Mouse (Mus musculus) embryonic facial prominence, embryonic 14.5 days (tissue): ENCODE data around the gene E2f2. TPM values are rescaled to one million over a fixed set of nuclear protein-coding genes. Genes with fewer than 3 reads are reported as not detected.

Experiments
- ATAC-seq: fragments of 200-750 bp; cut with Nextera tagmentation; 2 replicates; pipeline ENCODE4 v1.8.0; 2017; ENCODE audit warnings: low read depth, moderate number of reproducible peaks, moderate TSS enrichment
- DNase-seq: peaks from one replicate; pipeline ENCODE4 v3.0.0-alpha.2; 2015; ENCODE audit warnings: low spot score
- H3K27ac ChIP-seq: fragments of 300-500 bp; sonication (generic); replicated peaks from 2 replicates; pipeline ENCODE4 v1.5.1; 2014; ENCODE audit warnings: low read depth, mild to moderate bottlenecking, low read length, moderate library complexity
- H3K27me3 ChIP-seq: fragments of 300-500 bp; sonication (generic); replicated peaks from 2 replicates; pipeline ENCODE4 v1.6.1; 2014; ENCODE audit warnings: low read length; ENCODE audit not compliant: control insufficient read depth, insufficient read depth
- H3K36me3 ChIP-seq: fragments of 300-500 bp; sonication (generic); 2 replicates; pipeline ENCODE4 v1.6.1; 2014; ENCODE audit warnings: low read length, mixed read lengths; ENCODE audit not compliant: control insufficient read depth, insufficient read depth
- H3K4me1 ChIP-seq: fragments of 300-500 bp; sonication (generic); 2 replicates; pipeline ENCODE4 v1.6.1; 2014; ENCODE audit warnings: antibody characterized with exemption, low read length; ENCODE audit not compliant: control insufficient read depth, insufficient read depth
- H3K4me2 ChIP-seq: fragments of 300-500 bp; sonication (generic); 2 replicates; pipeline ENCODE4 v1.6.1; 2014; ENCODE audit warnings: low read depth, mild to moderate bottlenecking, low read length, moderate library complexity, mixed read lengths
- H3K4me3 ChIP-seq: fragments of 300-500 bp; sonication (generic); 2 replicates; pipeline ENCODE4 v1.5.1; 2014; ENCODE audit warnings: low read depth, mild to moderate bottlenecking, low read length
- H3K9ac ChIP-seq: fragments of 300-500 bp; sonication (generic); 2 replicates; pipeline ENCODE4 v1.6.1; 2014; ENCODE audit warnings: low read depth, mild to moderate bottlenecking, low read length, moderate library complexity, mixed read lengths
- H3K9me3 ChIP-seq: fragments of 300-500 bp; sonication (generic); 2 replicates; pipeline ENCODE4 v1.6.1; 2016; ENCODE audit warnings: low read length; ENCODE audit not compliant: control insufficient read depth
- WGBS: fragments of 180-500 bp; shearing (Covaris S2); extraction: QIAGEN DNeasy Blood & Tissue Kit; methylation state at CpG from one replicate; pipeline ENCODE4 v1.1.7; 2014; 5-methylcytosine and 5-hydroxymethylcytosine counted together
- polyA plus RNA-seq: library from polyadenylated mRNA; unstranded; fragments of >200 nt; fragmentation: Nextera tagmentation; extraction: Ambion mirVana; gene quantifications from 2 replicates; pipeline ENCODE4 v1.2.1, GENCODE M21; 2014

E2f2 gene
- polyA plus RNA-seq, 1 experiment from 2014 or later, result 10.1 TPM

GRCm38 (mm10) chr4:136148342-136149044 is 23.7 kb upstream of the E2f2 start:
- whole genome bisulfite sequencing, result 5% methylated on average over 28 of the region's 31 CpGs
- H3K27me3 ChIP-seq, result no peaks in the 10 kb centered on the region

GRCm38 (mm10) chr4:136149045-136149379 is 23.2 kb upstream of the E2f2 start:
- Histone ChIP-seq H3K27ac (peak overlapping the region; percentile 97), H3K4me3 (no peak overlapping the region), H3K4me2 (no peak overlapping the region), H3K4me1 (peaks cover 35% of the 10 kb centered on the region), H3K9me3 (no peaks in the 10 kb centered on the region), H3K27me3 (no peaks in the 10 kb centered on the region), H3K9ac (no peak overlapping the region), H3K36me3 (peaks cover 13% of the 10 kb centered on the region; the same call in 1 of the 2 replicates)
- ATAC-seq (no peak), DNase-seq (no peak)
- 78% methylated on average over 2 of the region's 2 CpGs for WGBS

More at GRCm38 (mm10) chr4:136148342-136149044, 23.7 kb upstream of the E2f2 start:
- H3K4me2 ChIP-seq, result peak overlapping the region; percentile 63
- peaks cover 35% of the 10 kb centered on the region for H3K4me1 ChIP-seq
- peaks cover 13% of the 10 kb centered on the region; the same call in 1 of the 2 replicates for H3K36me3 ChIP-seq
- H3K9me3 ChIP-seq, result no peaks in the 10 kb centered on the region
- ATAC-seq, result no peak
- peak; percentile 70 for DNase-seq
- peak overlapping the region; percentile 90 for H3K4me3 ChIP-seq
- H3K9ac ChIP-seq, result peak overlapping the region; percentile 50
- peak overlapping the region; percentile 97 for H3K27ac ChIP-seq

GRCm38 (mm10) chr4:136149734-136150133 is 22.5 kb upstream of the E2f2 start:
- Histone ChIP-seq H3K36me3 (peaks cover 12% of the 10 kb centered on the region; the same call in 1 of the 2 replicates), H3K4me2 (no peak overlapping the region), H3K4me3 (no peak overlapping the region), H3K9me3 (no peaks in the 10 kb centered on the region), H3K9ac (no peak overlapping the region), H3K27me3 (no peaks in the 10 kb centered on the region), H3K4me1 (peaks cover 35% of the 10 kb centered on the region), H3K27ac (peak overlapping the region; percentile 79)
- 45% methylated on average over 3 of the region's 3 CpGs for WGBS
- DNase-seq (peak; percentile 63), ATAC-seq (no peak)

- peaks cover 35% of the 10 kb centered on the region for H3K4me1 ChIP-seq
- WGBS, result 12% methylated on average over 4 of the region's 4 CpGs
- no peak overlapping the region for H3K4me2 ChIP-seq
- no peak overlapping the region for H3K9ac ChIP-seq
- no peak overlapping the region for H3K4me3 ChIP-seq
- ATAC-seq, result no peak; the same call in 1 of the 2 replicates
- H3K27me3 ChIP-seq, result no peaks in the 10 kb centered on the region
- peak overlapping the region; percentile 79 for H3K27ac ChIP-seq
- peaks cover 3% of the 10 kb centered on the region; the same call in 1 of the 2 replicates for H3K36me3 ChIP-seq
- H3K9me3 ChIP-seq, result no peaks in the 10 kb centered on the region
- DNase-seq, result peak; percentile 85
Observed at GRCm38 (mm10) chr4:136150596-136150995, 21.6 kb upstream of the E2f2 start.

- Histone ChIP-seq H3K9ac (no peak overlapping the region), H3K9me3 (no peaks in the 10 kb centered on the region), H3K27ac (no peak overlapping the region), H3K27me3 (no peaks in the 10 kb centered on the region), H3K4me1 (peaks cover 23% of the 10 kb centered on the region), H3K4me3 (no peak overlapping the region), H3K4me2 (no peak overlapping the region), H3K36me3 (no peaks in the 10 kb centered on the region)
- DNase-seq, result no peak
- no peak for ATAC-seq
- WGBS, result 90% methylated on average over 4 of the region's 4 CpGs
Observed at GRCm38 (mm10) chr4:136152821-136153220, 19.4 kb upstream of the E2f2 start.

- ATAC-seq, result no peak
- Histone ChIP-seq H3K9ac (no peak overlapping the region), H3K9me3 (no peaks in the 10 kb centered on the region), H3K36me3 (no peaks in the 10 kb centered on the region), H3K4me2 (no peak overlapping the region), H3K4me3 (no peak overlapping the region), H3K27ac (0 out of 2 replicates have a peak overlapping the region, but pooled peaks have one; percentile 29), H3K27me3 (no peaks in the 10 kb centered on the region), H3K4me1 (peaks cover 14% of the 10 kb centered on the region)
- WGBS, result 45% methylated on average over 9 of the region's 9 CpGs
- DNase-seq, result peak; percentile 66
Observed at GRCm38 (mm10) chr4:136154462-136154861, 17.7 kb upstream of the E2f2 start.

GRCm38 (mm10) chr4:136158498-136158897 is 13.7 kb upstream of the E2f2 start:
- H3K4me2 ChIP-seq, result no peak overlapping the region
- no peak overlapping the region for H3K27ac ChIP-seq
- H3K4me1 ChIP-seq, result 0 out of 2 replicates have a peak, but pooled peaks cover 5% of the 10 kb centered on the region
- no peaks in the 10 kb centered on the region for H3K27me3 ChIP-seq
- DNase-seq (no peak), ATAC-seq (no peak)
- WGBS, result 80% methylated on average over 6 of the region's 6 CpGs
- no peaks in the 10 kb centered on the region for H3K9me3 ChIP-seq
- no peak overlapping the region for H3K9ac ChIP-seq
- H3K4me3 ChIP-seq, result no peak overlapping the region
- no peaks in the 10 kb centered on the region for H3K36me3 ChIP-seq

- H3K9me3 ChIP-seq, result no peaks in the 10 kb centered on the region
- H3K4me2 ChIP-seq, result no peak overlapping the region
- ATAC-seq (peak; percentile 39), DNase-seq (peak; percentile 82)
- no peak overlapping the region for H3K27ac ChIP-seq
- no peaks in the 10 kb centered on the region for H3K36me3 ChIP-seq
- no peaks in the 10 kb centered on the region for H3K27me3 ChIP-seq
- H3K9ac ChIP-seq, result no peak overlapping the region
- 14% methylated on average over 5 of the region's 5 CpGs for WGBS
- no peak overlapping the region for H3K4me3 ChIP-seq
- 0 out of 2 replicates have a peak, but pooled peaks cover 5% of the 10 kb centered on the region for H3K4me1 ChIP-seq
Observed at GRCm38 (mm10) chr4:136159802-136160397, 12.3 kb upstream of the E2f2 start.
